Mouse (Mus musculus): ENCODE data around the gene Amer2.
"Not testable (repeated sequence)": the region's sequence is repeated elsewhere in the genome, so short reads cannot be mapped to it uniquely, and the experiment has no call there.

The Amer2 gene

DNA sequence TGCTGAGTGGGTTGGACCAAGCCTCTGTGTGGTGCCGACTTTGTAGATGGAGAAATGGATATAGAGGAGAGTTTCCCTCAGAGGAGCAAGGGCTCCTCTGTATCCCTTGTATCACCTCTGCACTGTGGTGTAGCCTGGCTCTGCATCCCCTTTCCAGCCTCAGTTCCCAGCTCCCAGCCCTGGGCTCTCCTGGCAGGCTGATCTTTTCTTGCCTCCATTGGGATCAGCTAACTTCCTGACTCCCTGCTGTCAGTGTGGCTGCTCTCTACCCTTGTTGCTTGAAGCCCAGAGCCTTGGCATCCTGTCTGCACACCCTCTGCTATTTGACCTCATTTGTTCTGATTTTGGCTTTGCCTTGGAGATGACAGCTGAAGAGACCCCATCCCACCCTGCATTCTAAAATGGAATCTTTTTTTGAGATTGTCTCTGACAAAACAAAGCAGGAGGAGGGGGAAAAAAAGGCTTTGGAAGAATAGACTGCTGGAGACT lies at the start of gene Amer2:
Amer2 (plus strand) TSS at position 439 of the 489 bp plus-strand sequence.
- no peak for DNase-seq (ENCODE audit: inconsistent age in 2 of 2, low spot score in 1 of 2)

DNA sequence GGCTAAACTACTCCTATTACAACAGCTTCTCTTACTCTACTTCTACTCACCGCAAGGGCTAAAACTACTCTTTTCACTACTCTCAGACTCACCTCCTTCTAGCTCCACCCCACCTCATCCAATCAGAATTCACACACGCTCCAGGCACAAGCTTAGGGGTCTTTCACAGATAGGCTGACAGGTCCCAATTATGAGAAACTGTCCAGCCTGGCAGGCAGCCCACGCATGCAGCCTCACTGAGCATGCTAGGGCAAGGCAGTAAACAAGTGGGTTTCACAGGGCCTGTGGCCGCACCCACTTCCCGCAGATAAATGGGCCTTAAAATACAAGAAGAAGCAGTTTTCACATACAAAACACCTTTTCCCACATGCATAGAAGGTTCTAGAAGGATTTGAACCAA lies 33.1 kb upstream of the Amer2 start:
- not testable (repeated sequence) for DNase-seq (ENCODE audit: inconsistent age in 2 of 2, low spot score in 1 of 2)

DNA sequence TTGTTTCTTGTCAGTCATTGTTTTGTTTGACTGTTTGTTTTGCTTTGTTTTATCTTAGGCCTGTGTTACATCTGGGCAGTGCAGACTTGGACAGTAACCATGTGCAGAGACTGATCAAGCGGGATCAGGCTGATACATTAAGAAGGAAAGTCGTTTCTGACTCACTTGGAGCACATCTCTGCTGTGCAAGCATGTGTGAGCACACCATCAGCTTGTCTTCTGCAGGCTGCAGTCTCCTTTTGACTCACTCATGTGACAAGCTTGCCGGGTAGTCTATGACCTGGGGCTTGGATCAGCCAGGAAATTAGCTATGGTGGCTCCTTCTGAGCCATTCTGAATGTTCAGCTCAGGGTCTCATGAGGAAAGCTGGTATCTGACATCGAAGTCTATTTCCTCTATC lies 32.5 kb upstream of the Amer2 start:
- no peak for DNase-seq (ENCODE audit: inconsistent age in 2 of 2, low spot score in 1 of 2)

DNA sequence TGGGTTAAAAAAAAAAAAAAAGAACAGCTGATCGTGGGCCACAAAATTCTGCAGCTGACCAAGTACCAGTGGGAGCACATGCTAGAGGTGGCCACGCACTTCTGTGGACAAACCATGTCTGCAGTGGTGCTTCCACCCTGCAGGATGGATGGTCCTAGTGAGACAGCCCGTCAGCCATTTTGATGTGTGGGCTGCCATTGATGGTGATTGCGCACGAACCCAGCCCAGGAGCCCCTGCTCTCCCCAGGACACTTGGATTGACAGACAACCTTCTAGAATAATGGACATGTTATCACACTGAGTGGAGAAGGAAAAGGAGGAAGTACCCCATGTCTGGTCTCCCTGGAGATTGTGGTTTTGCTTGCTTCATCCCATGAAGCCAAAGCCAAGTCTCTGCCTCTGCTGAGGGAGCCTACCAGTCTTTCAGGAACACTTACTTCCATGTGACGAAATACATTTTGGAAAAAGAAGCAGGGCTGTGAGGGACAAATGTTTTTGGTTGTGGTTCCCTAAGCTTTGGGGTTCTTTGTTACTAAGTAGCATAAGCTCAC lies 27.7 kb upstream of the Amer2 start:
- no peak for DNase-seq (ENCODE audit: inconsistent age in 2 of 2, low spot score in 1 of 2)

DNA sequence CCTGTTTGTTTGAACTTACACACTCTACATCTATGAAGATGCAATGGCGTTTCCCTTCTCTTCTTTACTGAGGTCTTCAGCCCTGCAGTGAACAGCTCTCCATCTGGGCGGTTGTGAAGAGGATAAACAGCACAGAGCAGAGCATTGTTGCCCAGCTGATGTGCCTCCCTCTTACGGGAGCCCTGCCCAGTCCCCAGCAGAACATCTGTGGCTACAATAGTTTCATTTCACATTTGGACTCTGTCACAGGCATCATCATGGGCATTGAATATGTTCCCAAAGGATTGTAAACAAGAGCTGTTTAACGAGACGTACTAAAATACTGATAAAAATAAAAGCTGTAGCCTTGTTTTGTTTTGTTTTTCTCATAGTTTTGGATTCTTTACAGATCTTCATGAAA lies 14.7 kb upstream of the Amer2 start:
- DNase-seq (ENCODE audit: inconsistent age in 2 of 2, low spot score in 1 of 2): no peak

DNA sequence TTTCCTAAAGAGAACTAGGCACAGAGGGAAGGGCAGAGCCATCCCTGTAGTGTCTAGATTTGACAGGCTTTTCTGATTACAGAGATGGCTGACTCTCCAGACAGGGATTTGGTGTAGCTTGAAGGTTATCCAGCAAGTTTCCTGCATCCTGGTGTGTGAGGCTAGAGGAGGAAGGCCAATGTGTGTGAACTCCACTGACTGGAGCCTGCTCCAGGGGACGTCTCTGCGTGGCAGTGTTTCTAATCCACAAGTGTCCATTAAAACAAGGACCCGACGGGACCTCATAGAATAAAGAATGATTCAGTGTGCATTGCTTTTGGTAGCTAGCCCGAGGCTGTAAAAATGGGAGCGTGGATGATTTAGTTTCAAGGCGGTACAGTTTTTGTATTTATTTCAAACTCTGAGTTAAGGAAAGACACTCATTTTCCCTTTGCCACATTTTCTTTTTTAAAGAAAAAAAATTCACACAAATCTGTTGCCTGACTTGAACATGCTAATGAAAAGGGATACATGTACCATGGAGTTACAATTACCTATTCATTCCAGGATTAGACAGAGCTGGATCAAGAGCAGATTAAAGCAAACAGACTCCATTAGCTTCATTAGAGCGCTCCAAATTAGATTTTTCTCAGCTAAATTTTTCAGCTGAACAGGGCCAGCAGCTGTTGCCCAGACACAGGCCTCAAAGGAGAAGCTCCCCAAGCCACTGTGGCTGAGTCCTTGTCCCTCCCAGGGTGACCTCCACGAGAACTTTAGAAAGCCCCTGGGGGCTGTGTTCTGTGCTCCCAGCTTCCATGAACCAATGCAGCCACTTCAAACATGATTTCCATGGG lies 11.5 kb upstream of the Amer2 start:
- DNase-seq (ENCODE audit: inconsistent age in 2 of 2, low spot score in 1 of 2): no peak

DNA sequence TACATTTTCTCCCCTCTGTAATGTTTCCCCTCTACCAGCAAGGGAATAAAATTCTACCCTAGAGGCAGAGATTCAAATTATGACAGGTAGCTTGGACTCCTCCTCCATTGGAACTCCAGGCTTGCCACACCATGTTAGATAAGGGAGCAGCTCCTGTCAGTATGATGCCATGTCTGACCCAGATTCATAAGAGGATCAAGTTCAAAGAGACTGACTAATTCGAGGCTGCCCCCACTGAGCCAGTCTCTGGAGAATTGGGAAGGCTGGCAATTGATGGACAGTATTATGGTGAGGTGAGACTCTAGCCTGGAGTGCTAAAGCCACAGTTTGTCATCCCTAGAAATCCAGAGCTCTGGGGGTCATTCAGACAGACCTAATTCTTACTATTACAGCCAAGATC lies 6.3 kb upstream of the Amer2 start:
- DNase-seq (ENCODE audit: inconsistent age in 2 of 2, low spot score in 1 of 2): peak; percentile 24 to 55

DNA sequence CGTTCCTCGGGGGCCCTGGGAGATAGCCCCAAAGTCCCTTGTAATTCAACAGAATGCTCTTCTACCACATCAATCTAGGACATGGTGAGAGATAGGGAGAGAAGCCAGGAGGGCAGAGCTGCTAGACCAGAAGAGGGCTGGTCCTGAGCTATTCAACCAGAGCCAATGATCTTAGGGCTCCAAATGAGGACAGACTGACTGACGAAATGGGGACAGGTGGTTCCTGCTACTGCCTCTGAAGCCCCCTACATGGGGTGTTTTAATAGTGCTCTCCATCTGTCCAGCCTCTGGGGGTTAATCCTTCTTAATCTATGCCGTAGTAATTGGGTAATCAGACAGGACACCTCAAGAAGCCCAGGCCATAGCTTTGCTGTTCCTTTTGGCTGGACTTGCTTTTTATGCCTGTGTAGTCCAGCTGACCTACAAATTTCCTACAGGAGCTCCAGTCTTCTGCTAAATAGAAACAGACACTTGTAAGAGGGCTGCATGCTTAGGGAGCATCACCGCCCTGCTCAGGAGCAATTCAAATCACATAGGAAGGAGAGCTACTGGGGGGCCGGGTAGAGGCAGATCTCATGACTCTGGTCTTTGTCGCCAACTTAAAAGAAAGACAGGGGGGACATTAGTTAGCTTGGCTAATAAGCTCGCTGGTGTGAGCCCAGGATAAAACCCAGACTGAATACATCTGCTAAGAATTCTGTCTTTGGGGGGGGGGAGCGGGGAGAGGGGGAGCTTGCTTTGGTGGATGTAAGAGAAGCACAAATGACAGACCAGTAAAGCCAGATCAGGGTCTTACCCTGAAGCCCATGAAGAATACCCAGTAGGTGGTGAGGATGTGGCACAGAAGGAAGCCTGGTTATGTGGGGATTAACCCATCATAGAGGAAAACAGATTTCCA lies 4.0 kb upstream of the Amer2 start:
- no peak for DNase-seq (ENCODE audit: inconsistent age in 2 of 2, low spot score in 1 of 2)

DNA sequence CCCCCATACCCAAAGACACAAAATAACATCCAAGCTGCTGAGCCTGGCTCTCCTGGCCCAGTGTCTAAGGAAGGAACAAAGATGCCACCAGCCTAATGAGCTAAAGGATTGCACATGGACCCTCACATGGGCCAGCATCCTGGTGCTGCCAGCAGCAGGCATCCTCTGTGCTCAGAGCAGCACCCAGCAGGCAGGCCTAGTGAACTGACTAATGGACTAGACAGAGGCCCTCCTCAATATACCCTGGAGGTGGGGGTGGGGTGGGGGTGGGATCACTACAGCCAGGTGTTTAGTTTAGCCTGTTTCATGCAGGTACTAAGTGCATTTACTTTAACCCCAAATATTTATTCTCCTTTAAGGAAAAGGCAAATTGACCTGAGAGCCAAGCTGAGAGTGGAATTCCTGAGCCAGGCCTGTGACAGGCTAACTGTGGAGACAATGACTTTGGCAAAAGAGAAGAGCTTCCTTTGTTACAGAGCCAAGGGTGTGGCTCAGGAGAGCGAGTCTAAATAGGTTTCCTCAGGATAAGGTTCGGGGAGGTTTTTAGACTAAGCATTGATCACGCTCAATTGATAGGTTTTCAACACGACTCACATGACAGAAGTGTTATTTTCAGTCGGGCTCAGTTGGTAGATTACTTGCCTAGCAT lies 3.3 kb upstream of the Amer2 start:
- DNase-seq (ENCODE audit: inconsistent age in 2 of 2, low spot score in 1 of 2): no peak

DNA sequence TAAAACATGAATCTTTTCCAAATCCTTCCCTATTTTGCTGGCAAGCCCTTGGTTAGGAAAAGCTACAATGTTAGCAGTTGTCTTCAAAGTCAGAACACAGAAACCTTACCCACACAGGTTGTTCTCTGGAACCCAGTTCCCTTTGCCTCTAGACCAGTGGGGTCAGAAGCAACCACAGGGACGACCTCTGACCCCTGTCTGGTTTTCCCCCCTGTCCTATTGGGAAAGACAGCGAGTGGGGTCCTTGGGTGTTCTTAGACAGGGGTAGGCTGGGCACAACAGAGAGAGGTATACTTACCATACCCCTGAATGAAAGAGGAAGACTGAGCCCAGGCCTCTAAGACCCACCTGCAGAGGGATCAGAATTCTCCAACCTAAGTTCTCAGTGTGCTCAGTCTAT lies 4.0 kb downstream of the Amer2 start:
- DNase-seq (ENCODE audit: inconsistent age in 2 of 2, low spot score in 1 of 2): no peak

DNA sequence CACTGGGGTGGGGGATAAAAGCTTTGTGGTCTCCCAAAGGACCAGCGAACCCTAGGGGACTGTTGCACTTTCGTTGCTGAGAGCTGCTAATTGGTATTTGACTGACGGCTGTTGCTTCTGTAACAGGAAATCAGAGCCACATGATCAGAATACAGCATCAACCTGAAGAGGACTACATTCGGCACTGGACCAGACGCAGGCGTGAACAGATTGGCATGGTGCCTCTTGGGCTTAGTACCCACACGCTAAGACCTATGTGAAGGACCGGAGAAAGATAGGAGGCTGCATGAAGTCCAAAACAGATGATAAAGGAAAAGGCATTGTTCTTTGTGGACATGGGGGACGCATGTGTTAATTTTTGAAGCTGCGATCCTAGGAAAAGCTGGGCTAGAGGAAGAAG lies 4.5 kb downstream of the Amer2 start:
- peak in 1 of 2 experiments; percentile 27 for DNase-seq (ENCODE audit: inconsistent age in 2 of 2, low spot score in 1 of 2)

DNA sequence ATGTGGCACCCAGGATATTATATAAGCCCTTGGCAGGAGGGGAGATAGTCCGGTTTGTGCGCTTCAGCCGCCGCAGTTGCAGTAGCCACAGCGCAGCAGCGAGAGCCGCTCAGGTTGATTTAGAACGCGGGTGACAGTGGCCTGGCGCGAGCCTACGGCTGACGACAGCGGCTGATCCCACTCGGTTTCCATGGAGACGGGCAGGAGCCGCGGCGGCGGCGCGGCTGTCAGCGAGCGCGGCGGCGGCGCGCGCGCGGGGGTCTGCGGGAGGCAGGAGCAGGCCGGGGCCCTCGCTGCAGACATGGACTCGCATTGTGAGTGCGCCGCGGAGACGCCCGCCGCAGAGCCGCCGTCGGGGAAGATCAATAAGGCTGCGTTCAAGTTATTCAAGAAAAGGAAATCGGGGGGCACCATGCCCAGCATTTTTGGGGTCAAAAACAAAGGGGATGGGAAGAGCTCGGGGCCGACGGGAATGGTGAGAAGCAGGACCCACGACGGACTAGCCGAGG lies 5.1 kb downstream of the Amer2 start:
- peak; percentile 87 to 93 for DNase-seq (ENCODE audit: inconsistent age in 2 of 2, low spot score in 1 of 2)

DNA sequence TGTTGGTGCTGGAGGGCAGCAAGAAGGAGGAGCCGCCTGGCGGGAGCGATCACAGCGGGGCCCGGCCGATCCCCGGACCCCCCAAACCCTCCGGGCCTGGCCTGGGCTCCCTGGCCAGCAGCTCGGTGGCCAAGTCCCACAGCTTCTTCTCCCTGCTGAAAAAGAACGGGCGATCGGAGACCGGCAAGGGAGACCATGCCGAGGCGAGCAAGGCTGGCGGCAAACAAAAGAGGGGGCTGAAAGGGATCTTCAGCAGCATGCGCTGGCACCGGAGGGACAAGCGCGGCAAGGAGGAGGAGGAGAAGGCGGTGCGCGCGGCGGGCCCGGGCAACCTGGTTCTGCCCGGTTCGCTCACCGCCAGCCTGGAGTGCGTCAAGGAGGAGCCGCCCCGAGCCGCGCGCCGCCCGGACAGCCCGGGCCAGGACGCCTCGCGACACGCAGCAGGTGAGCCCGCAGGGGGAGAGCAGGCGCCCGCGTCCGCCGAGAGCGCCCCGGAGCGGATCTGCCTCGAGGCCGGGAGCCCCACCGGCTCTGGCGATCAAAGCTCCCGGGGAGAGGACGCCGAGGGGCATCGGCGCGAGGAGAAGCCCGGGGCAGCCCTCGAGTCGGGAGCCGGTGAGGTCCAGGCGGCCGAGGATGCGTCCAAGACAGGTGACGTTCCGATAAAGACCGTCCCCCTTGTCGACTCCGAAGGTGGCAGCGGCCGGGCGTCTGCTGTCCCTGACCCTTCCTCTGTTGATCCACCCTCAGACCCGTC lies 5.7 kb downstream of the Amer2 start:
- DNase-seq (ENCODE audit: inconsistent age in 2 of 2, low spot score in 1 of 2): peak; percentile 63 to 84

DNA sequence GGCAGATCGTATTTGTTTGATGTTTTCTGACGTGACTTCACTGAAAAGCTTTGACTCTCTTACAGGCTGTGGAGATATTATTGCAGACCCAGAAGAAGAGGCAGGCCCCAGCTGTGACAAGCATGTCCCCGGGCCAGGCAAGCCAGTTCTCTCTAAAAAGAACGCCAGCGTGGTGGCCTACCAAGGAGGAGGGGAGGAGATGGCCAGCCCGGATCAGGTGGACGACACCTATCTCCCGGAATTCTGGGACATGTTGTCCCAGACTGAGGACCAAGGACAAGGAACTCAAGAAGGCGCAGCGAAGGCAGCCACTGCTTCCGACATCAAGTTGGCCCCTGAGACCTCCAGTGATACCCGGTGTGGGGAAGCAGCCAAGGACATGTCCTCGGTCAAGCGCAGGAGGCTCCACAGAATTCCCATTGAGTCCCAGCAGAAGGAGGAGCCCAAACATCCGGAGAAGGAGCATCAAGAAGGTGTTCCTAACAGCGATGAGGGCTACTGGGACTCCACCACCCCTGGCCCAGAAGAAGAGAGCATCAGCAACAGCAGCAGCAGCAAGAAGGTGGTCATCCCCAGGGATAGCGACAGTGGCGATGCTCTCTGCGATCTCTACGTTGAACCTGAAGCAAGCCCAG lies 6.4 kb downstream of the Amer2 start:
- peak; percentile 16 to 49 for DNase-seq (ENCODE audit: inconsistent age in 2 of 2, low spot score in 1 of 2)

DNA sequence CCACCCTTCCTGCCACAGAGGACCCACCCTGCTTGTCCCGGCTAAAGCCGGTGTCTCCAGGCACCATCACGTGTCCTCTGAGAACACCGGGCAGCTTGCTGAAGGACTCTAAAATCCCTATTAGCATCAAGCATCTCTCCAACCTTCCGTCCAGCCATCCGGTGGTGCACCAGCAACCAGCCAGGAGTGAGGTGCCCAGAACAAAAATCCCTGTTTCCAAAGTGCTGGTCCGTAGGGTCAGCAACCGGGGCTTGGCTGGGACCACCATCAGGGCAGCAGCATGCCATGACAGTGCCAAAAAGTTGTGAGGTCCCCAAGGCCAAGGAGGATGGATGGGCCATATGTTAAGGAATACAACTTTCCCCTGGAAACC lies 6.9 kb downstream of the Amer2 start:
- DNase-seq (ENCODE audit: inconsistent age in 2 of 2, low spot score in 1 of 2): no peak

DNA sequence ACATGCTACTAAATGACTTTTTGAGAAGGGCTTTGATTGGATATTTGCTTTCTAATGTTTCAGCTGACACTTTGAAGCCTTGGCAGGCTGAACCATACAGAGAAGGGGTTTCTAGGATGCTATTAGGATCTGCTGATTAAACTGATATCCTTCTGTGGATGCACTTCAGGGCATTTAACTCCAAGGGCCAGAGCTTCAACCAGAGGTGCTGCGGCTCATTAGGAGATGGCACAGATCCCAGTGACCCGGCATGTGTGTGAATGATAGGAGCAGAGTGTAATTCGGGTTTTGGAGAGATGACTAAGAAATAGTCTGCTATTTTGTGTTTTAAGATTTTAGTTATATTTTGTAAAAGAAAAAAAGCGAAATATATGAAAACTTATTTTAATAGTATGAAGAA lies 8.6 kb downstream of the Amer2 start:
- DNase-seq (ENCODE audit: inconsistent age in 2 of 2, low spot score in 1 of 2): no peak

DNA sequence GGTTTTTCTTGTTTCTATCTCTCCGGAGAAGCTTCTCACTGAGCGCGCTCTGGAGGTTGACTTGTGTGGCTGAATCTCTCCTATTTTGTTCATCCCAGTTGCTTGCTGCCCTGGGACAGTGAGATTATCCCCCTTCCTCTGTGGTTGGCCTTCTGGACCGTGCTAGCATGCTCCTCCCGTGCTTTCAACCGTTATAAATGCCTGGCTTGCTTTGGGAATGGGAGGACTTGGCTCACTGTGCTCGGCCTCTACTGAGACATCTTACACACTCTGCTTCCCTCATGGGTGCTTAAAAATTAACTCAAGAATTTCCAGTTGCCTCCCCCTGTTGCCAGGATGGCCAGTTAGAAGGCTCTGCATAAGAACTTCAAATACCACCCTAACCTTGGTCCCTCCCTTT lies 10.8 kb downstream of the Amer2 start:
- no peak for DNase-seq (ENCODE audit: inconsistent age in 2 of 2, low spot score in 1 of 2)

DNA sequence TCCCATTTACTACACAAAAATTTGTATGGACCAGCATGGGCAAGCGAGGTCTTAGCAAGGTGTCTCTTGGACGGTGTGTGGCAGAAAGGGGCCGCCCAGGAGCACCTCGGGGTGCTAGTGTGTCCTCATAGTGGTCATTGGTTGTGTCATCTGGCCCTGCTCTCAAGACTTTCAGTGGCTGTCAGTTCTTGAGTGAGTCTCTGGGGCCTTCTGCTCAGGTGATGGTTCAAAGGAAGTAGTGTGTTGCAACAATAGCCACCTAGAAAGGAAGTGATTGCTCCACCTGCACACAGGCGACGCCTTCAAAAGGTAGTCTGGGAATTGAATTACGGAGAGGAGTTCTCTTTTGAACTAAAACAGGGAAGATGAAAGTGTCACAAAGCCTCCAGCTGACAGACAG lies 11.2 kb downstream of the Amer2 start:
- no peak for DNase-seq (ENCODE audit: inconsistent age in 2 of 2, low spot score in 1 of 2)

DNA sequence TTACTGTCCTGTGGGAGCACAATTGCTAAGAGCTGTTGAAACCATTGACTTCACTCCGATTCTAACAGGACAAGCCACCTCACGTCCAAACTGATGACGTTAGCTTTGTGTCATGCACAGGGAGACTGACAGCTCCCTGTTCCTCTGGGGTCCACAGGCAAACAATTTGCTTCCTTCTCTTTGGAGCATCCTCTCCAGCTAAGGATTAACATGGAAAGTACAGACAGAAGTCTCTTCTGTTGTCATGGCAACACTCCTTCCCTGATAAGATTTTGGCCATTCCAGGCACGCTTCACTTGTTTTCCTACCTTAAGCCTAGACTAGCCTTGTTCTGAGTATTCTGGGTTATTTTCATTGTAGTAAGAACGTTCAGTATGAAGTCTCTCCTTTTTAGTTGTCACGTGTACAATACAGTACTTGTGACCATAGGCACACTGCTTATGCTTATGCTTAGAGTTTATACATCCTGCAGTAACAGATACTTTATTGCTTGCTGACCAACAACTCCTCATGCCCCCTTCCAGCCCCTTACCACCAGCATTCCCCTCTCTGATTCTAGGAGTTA lies 12.1 kb downstream of the Amer2 start:
- DNase-seq (ENCODE audit: inconsistent age in 2 of 2, low spot score in 1 of 2): no peak
